Mouse (Mus musculus): ENCODE data around the gene Arfgap1.
A peak's percentile ranks its signal among the peaks of the same experiment; 100 is the strongest.

The Arfgap1 gene

GRCm38 (mm10) chr2:180967010-180967763 is at the start of gene Arfgap1:
Gene Arfgap1 (plus strand): TSS chr2:180967225.
- peak; percentile 93 for DNase-seq (ENCODE audit: inconsistent ontology term)

GRCm38 (mm10) chr2:180919913-180920809 is 46.9 kb upstream of the Arfgap1 start:
- peak; percentile 48 for DNase-seq (ENCODE audit: inconsistent ontology term)

GRCm38 (mm10) chr2:180920810-180921400 is 46.1 kb upstream of the Arfgap1 start, which contains the start of gene Ythdf1:
Gene Ythdf1 (minus strand): TSS chr2:180920949.
- DNase-seq (ENCODE audit: inconsistent ontology term) = peak; percentile 97

- no peak for DNase-seq (ENCODE audit: inconsistent ontology term)
These were observed 44.3 kb upstream of the Arfgap1 start for GRCm38 (mm10) chr2:180922739-180923138.

DNA sequence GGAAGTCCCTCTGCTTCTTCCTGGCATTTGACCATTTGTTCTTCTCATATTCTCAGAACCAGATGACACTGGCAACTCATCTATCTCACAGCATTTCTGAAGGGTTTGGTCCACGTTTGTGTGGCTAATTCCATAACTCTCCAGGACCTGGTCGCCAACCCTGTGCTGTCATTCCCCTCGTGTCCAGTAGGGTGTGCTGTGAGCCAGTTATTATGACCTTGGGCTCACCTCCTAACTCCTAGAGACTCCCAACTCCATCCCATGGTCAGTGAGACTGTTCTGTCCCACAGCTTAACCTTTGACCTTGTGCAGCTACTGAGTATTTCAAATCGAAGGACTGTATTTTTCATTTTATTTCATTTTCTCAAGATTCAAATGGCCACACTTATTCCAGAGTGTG is 41.8 kb upstream of the Arfgap1 start:
- peak; percentile 55 for DNase-seq (ENCODE audit: inconsistent ontology term)

- no peak for DNase-seq (ENCODE audit: inconsistent ontology term)
These were observed 38.3 kb upstream of the Arfgap1 start, which contains the start of gene Birc7 for GRCm38 (mm10) chr2:180928723-180929122. Gene Birc7 (plus strand): TSS chr2:180929023.

- DNase-seq (ENCODE audit: inconsistent ontology term) = no peak
These were observed 34.6 kb upstream of the Arfgap1 start for GRCm38 (mm10) chr2:180932418-180932817.

DNA sequence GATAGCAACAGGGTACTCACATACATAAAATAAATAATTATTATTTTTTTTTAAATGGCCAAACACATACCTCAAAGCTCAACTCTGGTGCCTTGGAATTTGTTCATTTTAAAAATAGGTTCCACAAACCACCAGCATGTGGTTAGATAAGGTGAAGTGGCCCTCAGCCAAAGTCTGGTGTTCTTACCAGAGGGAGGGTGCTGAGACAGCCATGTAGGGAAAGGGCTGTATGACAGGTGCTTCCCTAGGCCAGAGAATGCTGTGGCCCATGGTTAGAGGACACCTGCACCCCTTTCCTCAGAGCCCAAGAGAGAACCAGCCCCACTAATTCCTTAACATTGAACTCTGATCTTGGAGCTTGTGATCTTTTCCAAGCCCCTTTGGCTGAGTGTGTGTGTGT is 26.8 kb upstream of the Arfgap1 start:
- no peak for DNase-seq (ENCODE audit: inconsistent ontology term)

DNA sequence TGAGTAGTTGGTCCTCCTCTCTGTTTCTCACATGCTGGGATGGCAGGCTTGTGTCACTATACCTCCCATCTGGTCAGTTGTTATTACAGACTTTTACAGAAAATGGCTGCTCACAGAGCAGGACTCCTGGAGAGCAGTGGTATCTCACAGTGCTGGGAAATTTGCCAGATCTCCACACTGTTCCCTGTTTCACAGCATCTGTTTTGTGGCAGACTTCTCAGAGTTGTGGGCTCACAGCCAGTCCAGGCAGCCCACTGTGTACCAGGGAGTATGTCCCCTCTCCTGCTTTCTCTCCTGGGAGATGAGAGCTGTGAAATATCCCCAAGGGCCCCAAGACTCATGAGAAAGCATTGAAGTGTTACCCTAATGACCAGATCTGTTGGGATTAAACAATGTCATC is 25.2 kb upstream of the Arfgap1 start:
- no peak for DNase-seq (ENCODE audit: inconsistent ontology term)

DNA sequence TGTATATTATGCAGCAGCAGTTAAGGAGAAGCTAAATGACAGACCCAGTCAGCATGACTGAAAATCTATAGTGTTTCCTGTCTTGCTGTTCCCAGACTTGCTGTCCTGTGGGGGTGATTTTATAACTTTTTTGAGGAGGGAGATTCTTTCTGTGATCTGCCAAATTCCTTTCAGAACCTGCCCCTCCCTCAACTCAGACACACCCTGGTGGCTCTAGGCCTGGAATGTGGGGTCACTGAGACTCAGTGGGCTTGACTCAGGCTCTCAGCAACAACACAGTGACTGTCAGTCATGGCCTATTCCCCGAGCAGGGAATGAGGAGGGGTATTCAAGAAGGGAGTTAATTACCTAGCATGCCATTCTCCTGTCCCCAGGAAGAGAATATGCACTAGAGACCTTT is 17.1 kb upstream of the Arfgap1 start:
- no peak for DNase-seq (ENCODE audit: inconsistent ontology term)

DNA sequence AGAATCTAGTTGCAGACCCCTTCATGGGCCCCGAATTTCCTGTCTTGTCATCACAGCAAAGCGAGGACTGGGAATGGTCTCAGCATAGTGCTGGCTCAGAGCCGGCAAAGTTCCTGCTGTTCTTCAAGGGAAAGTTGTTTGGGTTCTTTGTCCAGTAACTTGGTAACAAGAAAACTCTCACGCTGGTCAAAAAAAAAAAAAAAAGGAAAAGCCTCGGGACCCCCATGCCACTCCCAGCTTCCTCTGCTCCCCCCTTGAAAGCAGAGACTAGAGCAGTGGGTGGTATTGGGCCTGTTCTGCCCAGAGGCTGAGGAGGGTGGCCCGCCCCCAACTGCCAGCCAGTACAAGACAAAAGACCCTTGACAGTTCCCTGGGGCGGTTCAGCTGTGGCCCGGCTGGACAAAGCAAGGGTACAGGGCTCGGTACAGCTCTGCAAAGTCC is 14.3 kb upstream of the Arfgap1 start:
- DNase-seq (ENCODE audit: inconsistent ontology term) = peak; percentile 30

DNA sequence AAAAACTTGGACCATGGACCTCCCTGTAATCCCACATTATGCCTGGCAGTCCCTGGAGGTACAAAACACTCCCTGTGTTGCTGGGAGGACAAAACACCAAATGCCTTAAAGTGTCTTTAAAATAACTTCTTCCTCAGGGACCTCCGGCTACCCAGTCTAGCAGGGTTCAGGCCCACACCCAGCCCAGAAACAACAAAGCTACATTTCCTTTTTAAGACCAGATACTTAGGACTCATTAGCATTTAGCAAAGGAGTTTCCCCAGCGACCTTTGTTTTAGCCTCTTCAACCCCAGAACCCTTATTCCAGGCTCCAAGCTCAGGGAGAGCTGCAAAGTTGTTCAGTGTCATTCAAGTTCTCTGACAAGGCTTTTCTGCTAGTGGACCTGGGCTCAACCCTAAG is 13.4 kb upstream of the Arfgap1 start:
- no peak for DNase-seq (ENCODE audit: inconsistent ontology term)

- DNase-seq (ENCODE audit: inconsistent ontology term) = peak; percentile 39
These were observed 12.7 kb upstream of the Arfgap1 start, which contains the start of gene Nkain4 for GRCm38 (mm10) chr2:180954061-180955047. Gene Nkain4 (minus strand): TSS chr2:180954699.

- no peak for DNase-seq (ENCODE audit: inconsistent ontology term)
These were observed 7.4 kb upstream of the Arfgap1 start for GRCm38 (mm10) chr2:180959605-180960004.

DNA sequence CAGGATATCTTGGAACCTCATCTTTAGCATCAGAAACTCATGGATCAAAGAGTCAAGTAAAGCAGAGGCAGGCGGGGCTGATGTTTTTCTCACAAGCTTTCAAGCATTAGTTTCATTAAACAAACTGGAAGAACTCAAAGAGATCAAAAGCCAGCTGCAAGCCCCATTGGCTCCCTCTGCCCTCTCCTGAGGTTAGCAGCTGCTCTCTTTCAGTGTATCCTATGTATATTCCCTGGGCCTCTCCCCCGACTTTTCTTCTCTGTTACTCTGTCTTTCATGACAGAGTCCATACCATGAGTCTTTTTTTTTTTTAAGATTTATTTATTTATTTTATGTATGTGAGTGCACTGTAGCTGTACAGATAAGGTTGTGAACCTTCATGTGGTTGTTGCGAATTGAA is 6.8 kb upstream of the Arfgap1 start:
- DNase-seq (ENCODE audit: inconsistent ontology term) = no peak

- DNase-seq (ENCODE audit: inconsistent ontology term) = no peak
These were observed 4.3 kb upstream of the Arfgap1 start for GRCm38 (mm10) chr2:180962616-180963308.

DNA sequence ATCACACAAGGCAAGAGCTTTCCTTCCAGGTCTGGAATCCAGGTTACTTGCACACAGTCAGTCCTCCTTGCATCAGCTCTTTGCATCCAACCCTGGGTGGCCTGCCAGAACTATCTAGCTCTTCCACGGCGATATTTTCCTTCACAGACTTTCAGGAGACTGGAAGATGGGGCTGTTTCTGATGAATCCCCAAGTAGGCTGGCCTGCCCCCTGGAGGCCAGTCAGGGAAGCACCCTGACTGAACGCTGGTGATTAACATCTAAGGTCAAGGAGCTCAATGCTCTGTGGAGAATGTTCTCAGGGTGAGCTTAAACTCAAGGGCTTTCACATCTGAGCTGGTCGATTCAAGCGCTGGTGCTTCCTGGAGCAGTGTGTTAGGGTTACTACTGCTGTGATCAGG is 3.1 kb upstream of the Arfgap1 start:
- peak; percentile 80 for DNase-seq (ENCODE audit: inconsistent ontology term)

DNA sequence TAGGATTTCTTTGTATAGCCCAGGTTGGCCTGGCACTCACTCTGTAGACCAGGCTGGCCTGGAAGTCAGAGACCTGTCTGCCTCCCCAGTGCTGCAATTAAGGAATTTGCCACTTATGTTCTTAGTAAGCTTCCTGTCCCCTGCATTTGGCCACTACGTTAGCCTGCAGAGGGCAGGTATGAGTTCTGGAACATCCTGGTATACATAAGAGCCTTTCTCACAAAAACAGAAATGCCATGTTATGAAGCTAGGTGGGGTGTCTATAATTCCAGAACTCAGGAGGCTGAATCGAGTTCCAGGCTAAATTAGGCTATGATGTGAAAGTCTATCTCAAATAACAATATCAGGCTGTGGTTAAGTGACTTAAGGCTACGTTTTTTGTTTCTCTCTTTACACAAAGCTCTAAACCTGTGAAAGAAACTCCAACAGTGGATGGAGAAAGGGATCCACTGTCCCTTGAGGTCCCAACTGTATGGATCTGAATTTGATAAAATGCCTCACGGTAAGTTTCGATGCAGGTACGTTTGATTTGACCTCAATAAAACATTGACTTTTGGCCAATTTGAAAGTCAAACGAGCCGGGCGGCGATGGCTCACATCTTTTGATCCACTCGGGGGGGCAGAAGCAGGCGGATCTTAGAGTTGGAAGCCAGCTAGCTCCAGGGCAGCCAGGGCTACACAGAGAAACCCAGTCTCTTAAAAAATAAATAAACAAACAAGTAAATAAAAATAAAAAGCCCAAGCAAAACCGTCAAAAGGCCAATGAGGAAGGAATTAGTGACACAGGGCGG is 738 bp upstream of the Arfgap1 start:
- no peak for DNase-seq (ENCODE audit: inconsistent ontology term)

DNA sequence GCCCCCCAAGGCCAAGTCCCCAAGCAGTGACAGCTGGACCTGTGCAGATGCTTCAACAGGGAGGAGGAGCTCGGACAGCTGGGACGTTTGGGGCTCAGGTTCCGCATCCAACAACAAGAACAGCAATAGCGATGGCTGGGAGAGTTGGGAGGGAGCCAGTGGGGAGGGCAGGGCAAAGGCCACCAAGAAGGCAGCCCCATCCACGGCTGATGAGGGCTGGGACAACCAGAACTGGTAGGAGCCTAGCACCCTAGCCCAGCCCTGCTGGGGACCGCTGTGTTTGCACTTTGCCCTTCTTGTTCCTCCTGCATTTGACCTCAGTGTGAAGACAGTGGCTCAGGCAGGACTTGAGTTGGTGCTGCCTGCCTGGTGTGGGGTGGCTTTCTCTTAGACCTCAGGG is 14.1 kb downstream of the Arfgap1 start:
- DNase-seq (ENCODE audit: inconsistent ontology term) = no peak
